Comparison of ENCODE assay signal across 21 mouse cellular contexts in genomic region chr5:36791861-36792260, GRCm38 (mm10). TPM values are rescaled to one million over a fixed set of nuclear protein-coding genes. Genes with fewer than 3 reads are reported as not detected.
DNase-seq lines count a peak whose midpoint lies in the region; ATAC-seq and TF ChIP-seq lines count a peak whose summit lies in the region.
"Had no signal": no experiment of that assay in that cellular context is flagged by ENCODE, and none has a peak within 500 bp of the region (broad histone marks: within the 10 kb centered on the region; RNA-seq: fewer than 3 reads in every experiment).

No protein-coding gene starts in this region.

- no peak overlapping the region for H3K4me3 ChIP-seq in heart, embryonic 11.5 days (ENCODE audit: low read depth, low read length)
- H3K4me3 ChIP-seq in lung, postnatal 0 days (ENCODE audit: low read depth, low read length): no peak overlapping the region
- H3K4me3 ChIP-seq in lung, adult 2 months (replicated peaks; ENCODE audit: extremely low read depth, low read depth, low read length): no peak overlapping the region
- H3K4me3 ChIP-seq in myocyte: no peak overlapping the region
- H3K4me3 ChIP-seq: embryonic facial prominence, embryonic 12.5 days; hindbrain, embryonic 15.5 days; lung, embryonic 15.5 days; midbrain, embryonic 13.5 days had no signal

- H3K4me1 ChIP-seq in heart, embryonic 11.5 days (ENCODE audit: control insufficient read depth, insufficient read depth, low read length): peaks cover 10% of the 10 kb centered on the region
- H3K4me1 ChIP-seq in lung, postnatal 0 days (ENCODE audit: insufficient read depth, low read depth, low read length): 0 out of 2 replicates have a peak, but pooled peaks cover under 1% of the 10 kb centered on the region
- H3K4me1 ChIP-seq in lung, adult 2 months (ENCODE audit: control insufficient read depth, insufficient read depth, low read length): peaks cover 3% of the 10 kb centered on the region; the same call in 1 of the 2 replicates
- H3K4me1 ChIP-seq: embryonic facial prominence, embryonic 12.5 days had no signal

- 74% methylated on average over 9 of the region's 9 CpGs for WGBS in heart, embryonic 11.5 days (ENCODE audit: insufficient replicate concordance)
- WGBS in lung, postnatal 0 days: 53% methylated on average over 9 of the region's 9 CpGs
- 60% methylated on average over 9 of the region's 9 CpGs for WGBS in lung, adult 2 months

- DNase-seq in heart, postnatal 4 days: no peak
- peak; percentile 62 for DNase-seq in lung, postnatal 0 days (ENCODE audit: low spot score)
- no peak for DNase-seq in lung, adult 2 months
- no peak for DNase-seq in urinary bladder, postnatal 14 days (ENCODE audit: low spot score)
- DNase-seq in testis, postnatal 10 days (ENCODE audit: low spot score): no peak
- DNase-seq: B cell, adult 2 months; cerebellum, postnatal 36 days; heart, postnatal 10 days; kidney, adult 11 months; kidney, postnatal 10 days; thymus, adult 2 months had no signal

- no peaks in the 10 kb centered on the region for H3K27me3 ChIP-seq in heart, embryonic 11.5 days (ENCODE audit: control insufficient read depth, insufficient read depth, low read length)
- H3K27me3 ChIP-seq in lung, postnatal 0 days (replicated peaks; ENCODE audit: insufficient read depth, low read length): no peaks in the 10 kb centered on the region
- no peaks in the 10 kb centered on the region for H3K27me3 ChIP-seq in myocyte (ENCODE audit: control insufficient read depth, insufficient read depth, insufficient read length)
- H3K27me3 ChIP-seq: embryonic facial prominence, embryonic 12.5 days; hindbrain, embryonic 15.5 days; lung, embryonic 15.5 days; midbrain, embryonic 13.5 days; Patski had no signal

- no peak for TF ChIP-seq EP300 in lung, postnatal 0 days (IDR thresholded peaks at IDR 0.05)

- H3K4me2 ChIP-seq in heart, embryonic 11.5 days: no peak overlapping the region
- no peak overlapping the region for H3K4me2 ChIP-seq in lung, postnatal 0 days (replicated peaks; ENCODE audit: low read depth, low read length)
- H3K4me2 ChIP-seq in myocyte (ENCODE audit: low read depth): no peak overlapping the region
- H3K4me2 ChIP-seq: embryonic facial prominence, embryonic 12.5 days; hindbrain, embryonic 15.5 days; lung, embryonic 15.5 days; midbrain, embryonic 13.5 days had no signal

- no peak for TF ChIP-seq POLR2A in lung, adult 2 months (IDR thresholded peaks at IDR 0.05; ENCODE audit: borderline replicate concordance, extremely low read depth, low read depth, low read length)
- no peak for TF ChIP-seq POLR2A in myocyte (IDR thresholded peaks at IDR 0.05; ENCODE audit: insufficient read length, low read depth)

- H3K79me2 ChIP-seq in myocyte (ENCODE audit: control insufficient read depth, insufficient read depth): peaks cover 22% of the 10 kb centered on the region

- no peak overlapping the region for H3ac ChIP-seq in myocyte (ENCODE audit: control insufficient read depth, insufficient read length)

- H3K9ac ChIP-seq in heart, embryonic 11.5 days (ENCODE audit: low read depth, low read length): peak overlapping the region; percentile 5; the same call in 1 of the 2 replicates
- H3K9ac ChIP-seq in lung, postnatal 0 days (replicated peaks; ENCODE audit: low read depth): no peak overlapping the region
- H3K9ac ChIP-seq: embryonic facial prominence, embryonic 12.5 days; hindbrain, embryonic 15.5 days; lung, embryonic 15.5 days; midbrain, embryonic 13.5 days had no signal

- no peak for TF ChIP-seq CTCF in lung, postnatal 0 days (IDR thresholded peaks at IDR 0.05)
- no peak for TF ChIP-seq CTCF in lung, adult 2 months (IDR thresholded peaks at IDR 0.05; ENCODE audit: insufficient read depth, low read length)

- ATAC-seq in heart, embryonic 11.5 days (replicated peaks; ENCODE audit: insufficient number of reproducible peaks, low FRiP score, low TSS enrichment): no peak
- ATAC-seq in lung, postnatal 0 days: no peak
- peak; percentile 61 for ATAC-seq in granulocyte monocyte progenitor cell, adult 5-6 weeks (replicated peaks; ENCODE audit: poor library complexity, severe bottlenecking)
- ATAC-seq: activated CD4-positive, CD25-positive, alpha-beta regulatory T cell, adult 4 months; forebrain, embryonic 16.5 days; midbrain, embryonic 13.5 days; Patski had no signal

- H3K27ac ChIP-seq in heart, embryonic 11.5 days (ENCODE audit: low read depth, low read length): peak overlapping the region; percentile 22; the same call in 1 of the 2 replicates
- H3K27ac ChIP-seq in lung, postnatal 0 days (ENCODE audit: low read length): no peak overlapping the region
- H3K27ac ChIP-seq: embryonic facial prominence, embryonic 12.5 days; hindbrain, embryonic 15.5 days; lung, embryonic 15.5 days; midbrain, embryonic 13.5 days had no signal

- no peaks in the 10 kb centered on the region for H3K9me3 ChIP-seq in heart, embryonic 11.5 days (replicated peaks; ENCODE audit: control insufficient read depth, low read length)
- no peaks in the 10 kb centered on the region for H3K9me3 ChIP-seq in lung, postnatal 0 days (ENCODE audit: low read length)
- H3K9me3 ChIP-seq: embryonic facial prominence, embryonic 12.5 days; hindbrain, embryonic 15.5 days; lung, embryonic 15.5 days; midbrain, embryonic 13.5 days had no signal

- H3K36me3 ChIP-seq in heart, embryonic 11.5 days (ENCODE audit: control insufficient read depth, insufficient read depth, low read length): 0 out of 2 replicates have a peak, but pooled peaks cover 3% of the 10 kb centered on the region
- 0 out of 2 replicates have a peak, but pooled peaks cover 4% of the 10 kb centered on the region for H3K36me3 ChIP-seq in lung, postnatal 0 days (ENCODE audit: insufficient read depth, low read length)
- peaks cover 19% of the 10 kb centered on the region for H3K36me3 ChIP-seq in myocyte (ENCODE audit: control insufficient read depth, insufficient read depth)

TF ChIP-seq in myocyte, 11 proteins besides CTCF, POLR2A, EP300 and RAD21:
- TF ChIP-seq E2F4 (IDR thresholded peaks at IDR 0.05; ENCODE audit: insufficient read depth): no peak
- TF ChIP-seq CEBPB (IDR thresholded peaks at IDR 0.05; ENCODE audit: insufficient read depth, poor library complexity, severe bottlenecking): 0 out of 2 replicates have a peak, but pooled peaks have one; percentile 13
TF ChIP-seq in myocyte: peak in this region for 1.

RNA-seq across cellular contexts. Expression of gene Mrfap1, which starts 4.7 kb away (rescaled TPM):
- polyA plus RNA-seq in heart, embryonic 11.5 days (2014; fragmentation: Nextera tagmentation; extraction: Ambion mirVana): 420 and 433 TPM in 2 replicates
- 100 to 1,000 TPM; 306 to 323 TPM for total RNA-seq in heart, postnatal 4 days (2021)
- 281 and 298 TPM in 2 replicates for polyA plus RNA-seq in lung, postnatal 0 days (2015; fragmentation: Nextera tagmentation; extraction: Ambion mirVana)
- 127 and 129 TPM in 2 replicates for polyA plus RNA-seq in lung, adult 2 months (2012; rRNA removed)
- 182 and 191 TPM in 2 replicates for total RNA-seq in granulocyte monocyte progenitor cell, adult 5-6 weeks (2014; fragmentation: Nextera tagmentation)
- 337 and 373 TPM in 2 replicates for total RNA-seq in granulocyte monocyte progenitor cell, adult 5-6 weeks (2017)
- 263 TPM for polyA plus RNA-seq in myocyte (2012; fragmentation: generic; extraction: Trizol)

RNA-seq across cellular contexts. Expression of gene Man2b2, which starts 38.6 kb away (rescaled TPM):
- 12.9 and 17.0 TPM in 2 replicates for polyA plus RNA-seq in heart, embryonic 11.5 days (2014; fragmentation: Nextera tagmentation; extraction: Ambion mirVana)
- 10 to 100 TPM; 19.2 to 19.7 TPM for total RNA-seq in heart, postnatal 4 days (2021)
- 14.8 and 15.7 TPM in 2 replicates for polyA plus RNA-seq in lung, postnatal 0 days (2015; fragmentation: Nextera tagmentation; extraction: Ambion mirVana)
- 95.6 and 106 TPM in 2 replicates for polyA plus RNA-seq in lung, adult 2 months (2012; rRNA removed)
- total RNA-seq in granulocyte monocyte progenitor cell, adult 5-6 weeks (2014; fragmentation: Nextera tagmentation): 36.0 TPM in 2 replicates
- 18.8 and 24.7 TPM in 2 replicates for total RNA-seq in granulocyte monocyte progenitor cell, adult 5-6 weeks (2017)
- polyA plus RNA-seq in myocyte (2012; fragmentation: generic; extraction: Trizol): 9.7 TPM

RNA-seq across cellular contexts. Expression of gene Bloc1s4, which starts 43.4 kb away (rescaled TPM):
- polyA plus RNA-seq in heart, embryonic 11.5 days (2014; fragmentation: Nextera tagmentation; extraction: Ambion mirVana): 20.0 and 20.1 TPM in 2 replicates
- total RNA-seq in heart, postnatal 4 days (2021): 10 to 100 TPM; 11.6 to 13.7 TPM
- polyA plus RNA-seq in lung, postnatal 0 days (2015; fragmentation: Nextera tagmentation; extraction: Ambion mirVana): 26.8 and 28.3 TPM in 2 replicates
- 25.7 and 33.4 TPM in 2 replicates for polyA plus RNA-seq in lung, adult 2 months (2012; rRNA removed)
- 5.2 and 10.2 TPM in 2 replicates for total RNA-seq in granulocyte monocyte progenitor cell, adult 5-6 weeks (2014; fragmentation: Nextera tagmentation)
- total RNA-seq in granulocyte monocyte progenitor cell, adult 5-6 weeks (2017): 17.1 and 20.9 TPM in 2 replicates
- 20.3 TPM for polyA plus RNA-seq in myocyte (2012; fragmentation: generic; extraction: Trizol)
